Mouse (Mus musculus) hindbrain, embryonic 16.5 days (tissue): ENCODE measurements around the gene 1700021F07Rik. TPM values are rescaled to one million over a fixed set of nuclear protein-coding genes. Genes with fewer than 3 reads are reported as not detected.

Source experiments
- ATAC-seq: fragments of 200-750 bp; cut with Nextera tagmentation; 2 replicates; pipeline ENCODE4 v1.8.0; 2017; ENCODE audit warnings: moderate TSS enrichment, moderate library complexity
- H3K27ac ChIP-seq: fragments of 300-500 bp; sonication (generic); 2 replicates; pipeline ENCODE4 v1.5.1; 2014; ENCODE audit warnings: low read depth, mild to moderate bottlenecking, control low read depth, low read length, moderate library complexity
- H3K27me3 ChIP-seq: fragments of 300-500 bp; sonication (generic); replicated peaks from 2 replicates; pipeline ENCODE4 v1.6.1; 2014; ENCODE audit warnings: low read length; ENCODE audit not compliant: control insufficient read depth, insufficient read depth
- H3K36me3 ChIP-seq: fragments of 300-500 bp; sonication (generic); 2 replicates; pipeline ENCODE4 v1.6.1; 2014; ENCODE audit warnings: mild to moderate bottlenecking, low read length, moderate library complexity, mixed read lengths; ENCODE audit not compliant: control insufficient read depth, insufficient read depth
- H3K4me1 ChIP-seq: fragments of 300-500 bp; sonication (generic); 2 replicates; pipeline ENCODE4 v1.6.1; 2014; ENCODE audit warnings: low read depth, low read length; ENCODE audit not compliant: control insufficient read depth, insufficient read depth
- H3K4me2 ChIP-seq: fragments of 300-500 bp; sonication (generic); 2 replicates; pipeline ENCODE4 v1.6.1; 2014; ENCODE audit warnings: mild to moderate bottlenecking, low read length, control low read depth, moderate library complexity
- H3K4me3 ChIP-seq: fragments of 300-500 bp; sonication (generic); 2 replicates; pipeline ENCODE4 v1.5.1; 2014; ENCODE audit warnings: mild to moderate bottlenecking, low read length, control low read depth, moderate library complexity
- H3K9ac ChIP-seq: fragments of 300-500 bp; sonication (generic); 2 replicates; pipeline ENCODE4 v1.6.1; 2014; ENCODE audit warnings: low read depth, mild to moderate bottlenecking, control low read depth, low read length, moderate library complexity
- H3K9me3 ChIP-seq: fragments of 300-500 bp; sonication (generic); 2 replicates; pipeline ENCODE4 v1.6.1; 2014; ENCODE audit warnings: mild to moderate bottlenecking, low read length, moderate library complexity; ENCODE audit not compliant: control insufficient read depth
- WGBS: fragments of 180-500 bp; shearing (Covaris S2); extraction: QIAGEN DNeasy Blood & Tissue Kit; methylation state at CpG from one replicate; pipeline ENCODE4 v1.1.7; 2014; 5-methylcytosine and 5-hydroxymethylcytosine counted together
- polyA plus RNA-seq: library from polyadenylated mRNA; unstranded; fragments of >200 nt; fragmentation: Nextera tagmentation; extraction: Ambion mirVana; gene quantifications from 2 replicates; pipeline ENCODE4 v1.2.1, GENCODE M21; 2015

1700021F07Rik gene
- polyA plus RNA-seq: not detected in 2 replicates

- Histone ChIP-seq H3K9ac (no peak within 1 kb of the TSS), H3K4me3 (no peak within 1 kb of the TSS), H3K36me3 (no peaks in the 10 kb centered on the region), H3K4me1 (no peaks in the 10 kb centered on the region), H3K9me3 (no peaks in the 10 kb centered on the region), H3K4me2 (no peak within 1 kb of the TSS), H3K27me3 (no peaks in the 10 kb centered on the region), H3K27ac (no peak within 1 kb of the TSS)
- no peak for ATAC-seq
- WGBS: 89% methylated on average over 18 of the region's 18 CpGs
Measured at GRCm38 (mm10) chr2:173522376-173522775, at the start of gene 1700021F07Rik. Gene 1700021F07Rik (plus strand): TSS chr2:173522586.

GRCm38 (mm10) chr2:173473233-173473632 lies 49.2 kb upstream of the 1700021F07Rik start:
- WGBS: 54% methylated on average over 11 of the region's 11 CpGs
- no peak overlapping the region for H3K4me3 ChIP-seq
- H3K4me2 ChIP-seq: peak overlapping the region; percentile 27; the same call in 1 of the 2 replicates
- no peaks in the 10 kb centered on the region for H3K36me3 ChIP-seq
- H3K9me3 ChIP-seq: no peaks in the 10 kb centered on the region
- no peak overlapping the region for H3K9ac ChIP-seq
- no peaks in the 10 kb centered on the region for H3K4me1 ChIP-seq
- ATAC-seq: no peak
- H3K27me3 ChIP-seq: no peaks in the 10 kb centered on the region
- no peak overlapping the region for H3K27ac ChIP-seq

- H3K4me1 ChIP-seq: no peaks in the 10 kb centered on the region
- 91% methylated on average over 12 of the region's 12 CpGs for WGBS
- H3K9me3 ChIP-seq: no peaks in the 10 kb centered on the region
- H3K27ac ChIP-seq: no peak overlapping the region
- ATAC-seq: no peak
- H3K4me2 ChIP-seq: no peak overlapping the region
- no peak overlapping the region for H3K9ac ChIP-seq
- H3K27me3 ChIP-seq: no peaks in the 10 kb centered on the region
- no peak overlapping the region for H3K4me3 ChIP-seq
- no peaks in the 10 kb centered on the region for H3K36me3 ChIP-seq
Measured at GRCm38 (mm10) chr2:173479050-173479449, 43.3 kb upstream of the 1700021F07Rik start.

- no peak overlapping the region for H3K4me3 ChIP-seq
- no peaks in the 10 kb centered on the region for H3K36me3 ChIP-seq
- WGBS: 93% methylated on average over 4 of the region's 4 CpGs
- H3K27me3 ChIP-seq: no peaks in the 10 kb centered on the region
- no peak overlapping the region for H3K9ac ChIP-seq
- ATAC-seq: no peak
- H3K9me3 ChIP-seq: no peaks in the 10 kb centered on the region
- H3K4me1 ChIP-seq: no peaks in the 10 kb centered on the region
- no peak overlapping the region for H3K4me2 ChIP-seq
- H3K27ac ChIP-seq: no peak overlapping the region
Measured at GRCm38 (mm10) chr2:173484486-173484885, 37.9 kb upstream of the 1700021F07Rik start.

- Histone ChIP-seq H3K9ac (no peak overlapping the region), H3K36me3 (no peaks in the 10 kb centered on the region), H3K27ac (no peak overlapping the region), H3K4me2 (no peak overlapping the region), H3K27me3 (no peaks in the 10 kb centered on the region), H3K4me3 (no peak overlapping the region), H3K4me1 (no peaks in the 10 kb centered on the region), H3K9me3 (no peaks in the 10 kb centered on the region)
- 87% methylated on average over 2 of the region's 2 CpGs for WGBS
- no peak for ATAC-seq
Measured at GRCm38 (mm10) chr2:173499612-173500011, 22.8 kb upstream of the 1700021F07Rik start.

GRCm38 (mm10) chr2:173513977-173514376 lies 8.4 kb upstream of the 1700021F07Rik start:
- Histone ChIP-seq H3K4me3 (no peak overlapping the region), H3K36me3 (no peaks in the 10 kb centered on the region), H3K9me3 (peaks cover 7% of the 10 kb centered on the region; the same call in 1 of the 2 replicates), H3K9ac (no peak overlapping the region), H3K4me1 (no peaks in the 10 kb centered on the region), H3K27ac (no peak overlapping the region), H3K27me3 (no peaks in the 10 kb centered on the region), H3K4me2 (no peak overlapping the region)
- ATAC-seq: no peak
- 82% methylated on average over 6 of the region's 6 CpGs for WGBS

- ATAC-seq: no peak
- 56% methylated on average over 6 of the region's 6 CpGs for WGBS
Measured at GRCm38 (mm10) chr2:173515186-173515585, 7.2 kb upstream of the 1700021F07Rik start.

GRCm38 (mm10) chr2:173516150-173516855 lies 6.1 kb upstream of the 1700021F07Rik start:
- no peak for ATAC-seq
- Histone ChIP-seq H3K36me3 (no peaks in the 10 kb centered on the region), H3K27me3 (no peaks in the 10 kb centered on the region), H3K9ac (no peak overlapping the region), H3K4me2 (no peak overlapping the region), H3K27ac (peak overlapping the region; percentile 0; the same call in 1 of the 2 replicates), H3K4me3 (no peak overlapping the region), H3K4me1 (no peaks in the 10 kb centered on the region), H3K9me3 (no peaks in the 10 kb centered on the region)
- WGBS: 80% methylated on average over 23 of the region's 25 CpGs

More at GRCm38 (mm10) chr2:173515186-173515585, 7.2 kb upstream of the 1700021F07Rik start:
- Histone ChIP-seq H3K9me3 (peaks cover 6% of the 10 kb centered on the region; the same call in 1 of the 2 replicates), H3K9ac (no peak overlapping the region), H3K4me2 (no peak overlapping the region), H3K4me3 (no peak overlapping the region), H3K27me3 (no peaks in the 10 kb centered on the region), H3K27ac (no peak overlapping the region), H3K4me1 (no peaks in the 10 kb centered on the region), H3K36me3 (no peaks in the 10 kb centered on the region)

- no peak for ATAC-seq
- Histone ChIP-seq H3K4me1 (no peaks in the 10 kb centered on the region), H3K27ac (no peak overlapping the region), H3K4me2 (no peak overlapping the region), H3K9me3 (no peaks in the 10 kb centered on the region), H3K9ac (no peak overlapping the region), H3K36me3 (no peaks in the 10 kb centered on the region), H3K27me3 (no peaks in the 10 kb centered on the region), H3K4me3 (no peak overlapping the region)
- 87% methylated on average over 3 of the region's 3 CpGs for WGBS
Measured at GRCm38 (mm10) chr2:173528493-173528892, 6.1 kb downstream of the 1700021F07Rik start.
